Mouse (Mus musculus) thymus, postnatal 36 days (tissue): ENCODE results near the gene Tmem167b.

ENCODE experiments used
- DNase-seq, 2 experiments: peaks; one replicate each; pipeline ENCODE4 v3.0.0; 2022; ENCODE audit warnings: mixed read lengths in 2 of 2

The Tmem167b gene

GRCm38 (mm10) chr3:108536517-108537260 is 25.6 kb downstream of the Tmem167b start, which contains the start of gene 5330417C22Rik:
TSS of gene 5330417C22Rik (minus strand) at chr3:108536536.
- peak; percentile 45 to 70 for DNase-seq

- peak in 1 of 2 experiments; percentile 2 for DNase-seq
Measured at GRCm38 (mm10) chr3:108535896-108536516, 26.3 kb downstream of the Tmem167b start.

- DNase-seq, result no peak
Measured at GRCm38 (mm10) chr3:108533951-108534350, 28.3 kb downstream of the Tmem167b start, which contains the start of gene 1700013F07Rik. TSS of gene 1700013F07Rik (plus strand) at chr3:108534150.

- no peak for DNase-seq
Measured at GRCm38 (mm10) chr3:108533114-108533885, 29.0 kb downstream of the Tmem167b start.

- DNase-seq, result no peak
Measured at GRCm38 (mm10) chr3:108528489-108528888, 33.8 kb downstream of the Tmem167b start.

GRCm38 (mm10) chr3:108523415-108523814 is 38.9 kb downstream of the Tmem167b start:
- no peak for DNase-seq

- DNase-seq, result no peak
Measured at GRCm38 (mm10) chr3:108518276-108518675, 44.0 kb downstream of the Tmem167b start.

GRCm38 (mm10) chr3:108513465-108513864 is 48.8 kb downstream of the Tmem167b start:
- DNase-seq, result no peak

GRCm38 (mm10) chr3:108510716-108511483 is 51.4 kb downstream of the Tmem167b start:
- no peak for DNase-seq

GRCm38 (mm10) chr3:108510156-108510555 is 52.1 kb downstream of the Tmem167b start:
- DNase-seq, result no peak

- DNase-seq, result no peak
Measured at GRCm38 (mm10) chr3:108508745-108509474, 53.4 kb downstream of the Tmem167b start.
